Mouse (Mus musculus): ENCODE results near the gene Depp1.
A peak's percentile ranks its signal among the peaks of the same experiment; 100 is the strongest.

The Depp1 gene

GRCm38 (mm10) chr6:116693639-116694038, 43.2 kb downstream of the Depp1 start:
- peak; percentile 52 to 62 for DNase-seq

DNA sequence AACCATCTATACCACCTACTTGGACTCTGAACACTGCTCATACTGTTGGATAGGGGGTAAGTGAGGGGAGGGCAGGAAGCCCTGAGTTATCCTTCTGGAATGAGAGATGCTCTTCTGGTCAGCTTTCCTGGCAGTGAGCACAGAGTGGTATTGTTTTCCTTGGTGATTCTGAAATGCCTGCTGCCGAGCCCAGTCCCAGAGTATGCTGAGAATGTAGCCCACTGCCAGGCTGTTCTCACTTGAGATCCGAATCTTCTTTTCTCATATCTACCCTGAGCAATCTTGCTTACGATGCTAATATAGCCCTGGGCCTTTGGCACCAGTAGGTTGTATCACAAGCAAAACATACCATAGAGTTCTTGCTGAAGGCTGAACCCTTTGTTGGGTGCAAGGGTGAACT, 43.9 kb downstream of the Depp1 start:
- DNase-seq, result no peak

DNA sequence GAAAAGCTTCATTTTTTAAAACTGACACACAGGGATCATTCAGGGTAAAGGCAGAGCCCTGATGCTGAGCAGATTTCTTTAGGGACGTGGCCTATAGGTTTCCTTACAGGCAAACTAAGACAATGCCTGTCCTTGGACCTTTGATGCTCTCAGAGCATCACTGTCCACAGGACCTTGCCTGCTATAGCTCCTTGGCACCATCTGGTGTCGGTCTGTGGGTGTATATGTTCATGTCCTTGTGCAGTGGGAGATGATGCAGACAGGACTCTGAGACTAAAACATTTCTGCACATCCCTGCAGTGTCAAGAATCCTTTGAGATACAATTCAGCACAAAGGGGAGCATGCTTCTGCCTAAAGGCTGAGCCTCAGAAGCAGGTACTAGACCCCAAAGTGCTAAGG, 47.0 kb downstream of the Depp1 start:
- DNase-seq, result peak; percentile 49 to 55

- no peak for DNase-seq
These were observed 47.6 kb downstream of the Depp1 start for GRCm38 (mm10) chr6:116697896-116698425.

GRCm38 (mm10) chr6:116700821-116701220, 50.4 kb downstream of the Depp1 start:
- DNase-seq, result no peak

Measured in B cell, adult 2 months (primary cell).